Mouse (Mus musculus) thymus, adult 2 months (tissue): ENCODE data around the gene Adgrl3.

Source experiments
- CTCF ChIP-seq: fragments of 200-500 bp; IDR thresholded peaks from 2 replicates; pipeline ENCODE4 v1.5.1; 2012; ENCODE audit warnings: mild to moderate bottlenecking, control low read depth, low read length, moderate library complexity, borderline replicate concordance; ENCODE audit not compliant: control insufficient read depth, poor library complexity, insufficient read depth; ENCODE audit errors: extremely low read depth
- POLR2A ChIP-seq: fragments of 200-500 bp; IDR thresholded peaks from 2 replicates; pipeline ENCODE4 v1.6.1; 2012; ENCODE audit warnings: mild to moderate bottlenecking, low read length, control low read depth, moderate library complexity; ENCODE audit not compliant: control insufficient read depth, poor library complexity, insufficient read depth; ENCODE audit errors: extremely low read depth

DNA sequence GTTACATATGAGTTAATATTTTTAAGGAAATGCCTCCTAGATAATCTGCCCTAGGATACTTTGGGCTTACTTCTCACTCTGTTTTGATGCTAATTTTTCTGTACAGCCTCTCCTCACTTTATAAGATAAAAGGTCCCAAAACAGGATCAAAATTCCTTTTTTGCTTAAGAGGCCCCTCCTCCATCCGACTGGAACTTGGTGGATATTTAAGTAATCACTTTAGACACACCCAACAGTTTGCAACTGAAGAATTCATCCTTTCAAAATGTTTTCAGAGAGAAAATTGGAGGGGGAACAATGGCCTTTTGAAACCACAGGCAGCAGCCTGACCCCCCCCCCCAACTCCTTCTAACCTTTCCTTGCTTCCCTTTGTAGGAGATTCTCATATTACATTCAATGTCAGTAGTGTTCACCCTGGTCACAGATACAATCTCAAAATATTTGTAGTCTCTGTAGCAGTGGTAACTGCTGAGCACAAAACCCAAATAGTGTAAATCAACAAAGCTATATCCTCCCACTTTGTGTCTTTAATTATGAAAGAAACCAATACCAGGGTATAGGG is 385.7 kb downstream of the Adgrl3 start:
- TF ChIP-seq CTCF (no peak), POLR2A (no peak)
